Mouse (Mus musculus): Measurements from ENCODE around the gene Tprgl. TPM values are rescaled to one million over a fixed set of nuclear protein-coding genes. Genes with fewer than 3 reads are reported as not detected.

Tprgl gene
- total RNA-seq, 2 experiments from 2014 or later, result 137 to 140 TPM

DNA sequence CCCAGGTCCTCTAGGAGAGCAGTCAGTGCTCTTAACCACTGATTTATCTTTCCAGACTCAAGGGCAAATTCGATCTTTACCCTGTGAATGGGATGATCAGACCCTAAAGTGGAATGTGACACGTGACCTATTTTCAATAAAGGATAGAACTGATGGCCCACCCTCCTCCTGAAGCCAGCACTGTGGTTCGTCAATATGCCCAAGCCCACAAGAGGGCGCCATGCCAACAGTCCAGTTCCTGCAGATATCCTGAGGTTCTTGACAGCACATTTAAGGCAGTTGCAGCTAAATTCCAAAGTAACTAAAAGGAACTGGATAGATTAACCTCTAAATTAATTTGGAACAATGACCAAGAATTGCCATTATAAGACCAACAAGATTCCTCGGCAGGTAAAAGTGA is 6.6 kb upstream of the Tprgl start:
- DNase-seq (ENCODE audit: low spot score in 2 of 2), result no peak

DNA sequence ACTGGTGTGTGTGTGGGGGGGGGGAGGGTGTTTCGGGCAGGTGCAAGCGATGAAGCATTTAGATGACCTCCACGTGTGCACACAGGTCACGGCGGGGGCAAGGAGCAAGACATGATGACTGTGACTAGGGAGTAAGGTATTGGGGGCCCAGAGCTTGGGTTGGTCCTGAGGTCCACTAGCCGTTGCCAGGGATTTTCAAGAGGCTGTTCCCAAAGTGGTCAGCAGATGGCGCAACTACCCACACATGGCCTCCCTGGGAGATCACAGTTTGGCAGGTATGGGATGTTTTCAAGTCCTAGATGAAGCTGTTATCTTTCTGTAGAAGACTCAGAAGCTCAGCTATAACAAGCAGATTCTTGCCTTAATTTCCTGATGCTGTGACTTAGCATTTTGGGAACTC is 2.8 kb upstream of the Tprgl start:
- DNase-seq (ENCODE audit: low spot score in 2 of 2), result peak in 1 of 2 experiments; percentile 47

DNA sequence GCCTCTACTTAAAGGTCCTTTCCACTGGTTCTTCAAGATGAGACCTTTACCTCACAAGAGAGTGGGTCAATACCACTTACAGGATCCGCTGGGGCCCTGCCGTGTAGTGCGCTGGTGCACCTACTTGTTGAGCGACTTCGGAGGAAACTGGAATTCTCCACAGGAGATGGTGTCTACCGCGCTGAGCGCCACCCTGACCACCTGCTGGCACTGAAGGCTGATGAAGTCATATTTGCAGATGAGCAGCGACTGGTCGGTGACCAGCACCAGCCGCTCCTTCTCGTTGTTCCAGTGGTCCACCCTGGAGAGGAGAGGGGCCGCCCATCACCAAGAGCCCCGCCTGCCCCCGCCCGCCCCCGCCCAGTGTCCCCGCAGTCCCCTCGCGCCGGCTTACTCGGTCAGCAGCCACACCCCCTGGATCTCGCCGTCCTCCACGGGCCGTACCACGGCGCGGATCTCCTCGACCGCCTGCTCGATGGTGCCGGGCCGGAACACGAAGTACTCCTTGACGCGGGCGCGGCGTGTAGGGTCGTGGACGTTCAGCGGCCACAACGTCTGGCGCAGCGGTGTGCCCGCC is 417 bp downstream of the Tprgl start:
- peak in 1 of 2 experiments; percentile 39 for DNase-seq (ENCODE audit: low spot score in 2 of 2)

DNA sequence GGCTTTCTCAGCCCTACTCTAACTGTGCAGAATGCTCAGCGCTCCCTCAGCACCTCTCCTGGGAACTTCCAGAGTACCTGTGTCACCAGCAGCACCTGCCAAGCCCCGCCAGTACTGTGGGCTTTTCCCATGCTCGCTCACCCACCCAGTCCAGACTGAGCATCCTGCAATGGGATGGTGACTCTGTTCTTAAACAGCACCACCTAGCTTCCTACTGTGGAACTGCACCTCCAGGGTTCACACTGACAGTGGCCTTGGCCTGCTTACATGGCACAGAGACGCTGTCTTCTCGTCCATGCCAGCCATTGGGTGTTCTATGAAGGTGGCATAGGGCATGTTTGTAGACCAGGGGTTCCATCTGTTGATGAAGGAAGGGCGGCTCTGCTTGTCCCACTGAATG is 1.5 kb downstream of the Tprgl start:
- DNase-seq (ENCODE audit: low spot score in 2 of 2), result peak; percentile 65 to 72

DNA sequence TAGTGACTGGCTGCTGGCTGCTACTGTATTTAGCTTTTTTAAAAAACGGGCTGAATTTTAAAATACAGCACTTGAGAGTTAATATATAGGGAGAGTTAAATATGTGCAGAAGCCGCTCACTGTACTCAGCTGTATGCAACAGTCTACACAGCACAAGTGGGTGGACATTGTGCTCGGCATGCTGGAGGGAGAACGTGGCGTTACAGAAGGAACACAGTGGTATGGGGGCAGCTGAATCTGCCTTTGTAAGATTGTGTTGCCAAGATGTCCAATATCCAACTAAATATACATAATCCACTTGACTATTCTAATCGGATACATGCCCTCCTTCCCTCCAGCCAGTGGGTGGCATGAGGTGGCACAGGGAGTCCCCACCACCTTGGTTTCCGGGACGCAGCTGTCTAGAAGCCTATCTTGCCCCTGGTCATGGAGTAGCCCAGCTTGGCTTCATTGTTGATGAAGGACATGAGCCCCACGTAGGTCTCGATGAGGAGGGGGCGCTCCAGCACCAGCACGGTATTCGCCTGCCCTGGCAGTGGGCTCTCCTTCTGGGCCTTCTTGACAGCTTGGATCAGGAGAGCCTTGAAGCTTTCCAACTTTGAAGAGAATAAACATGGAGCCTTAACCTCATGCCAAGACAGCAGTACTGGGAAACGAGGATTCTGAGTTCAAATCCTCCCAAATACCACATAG is 2.4 kb downstream of the Tprgl start:
- DNase-seq (ENCODE audit: low spot score in 2 of 2), result no peak

DNA sequence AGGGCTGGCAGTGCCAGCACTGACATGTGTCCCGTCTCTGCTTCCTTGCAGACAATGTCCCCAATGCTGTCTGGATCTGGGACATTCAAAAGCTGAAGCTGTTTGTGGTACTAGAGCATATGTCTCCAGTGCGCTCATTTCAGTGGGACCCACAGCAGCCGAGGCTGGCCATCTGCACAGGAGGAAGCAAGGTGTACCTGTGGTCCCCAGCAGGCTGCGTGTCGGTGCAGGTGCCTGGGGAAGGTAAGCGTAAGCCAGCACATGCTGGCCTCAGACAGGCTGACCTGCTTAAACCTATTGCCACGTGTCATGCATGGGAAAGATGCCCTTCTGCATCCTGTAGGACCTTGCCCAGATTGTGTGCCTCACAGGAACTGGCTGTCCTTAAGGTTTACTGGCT is 4.4 kb downstream of the Tprgl start:
- no peak for DNase-seq (ENCODE audit: low spot score in 2 of 2)

DNA sequence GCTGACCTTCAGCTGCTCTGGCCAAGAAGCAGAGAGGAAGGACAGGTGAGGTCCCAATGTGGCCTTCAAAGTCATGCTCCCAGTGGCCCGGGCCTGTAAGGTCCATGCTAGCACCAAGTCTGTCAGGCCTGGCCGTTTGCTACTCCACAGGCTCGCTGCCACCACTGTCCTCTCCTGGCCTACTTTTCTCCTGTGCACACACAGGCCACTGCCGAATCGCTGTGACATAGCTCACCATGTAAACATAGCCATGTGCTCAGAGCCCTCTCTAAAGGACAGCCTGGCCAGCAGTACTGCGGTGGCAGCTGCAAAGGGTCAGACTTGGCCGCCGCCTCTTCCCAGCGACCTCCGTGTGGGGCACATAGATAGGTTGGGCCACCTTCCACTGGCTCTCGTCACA is 6.4 kb downstream of the Tprgl start:
- DNase-seq (ENCODE audit: low spot score in 2 of 2), result no peak

DNA sequence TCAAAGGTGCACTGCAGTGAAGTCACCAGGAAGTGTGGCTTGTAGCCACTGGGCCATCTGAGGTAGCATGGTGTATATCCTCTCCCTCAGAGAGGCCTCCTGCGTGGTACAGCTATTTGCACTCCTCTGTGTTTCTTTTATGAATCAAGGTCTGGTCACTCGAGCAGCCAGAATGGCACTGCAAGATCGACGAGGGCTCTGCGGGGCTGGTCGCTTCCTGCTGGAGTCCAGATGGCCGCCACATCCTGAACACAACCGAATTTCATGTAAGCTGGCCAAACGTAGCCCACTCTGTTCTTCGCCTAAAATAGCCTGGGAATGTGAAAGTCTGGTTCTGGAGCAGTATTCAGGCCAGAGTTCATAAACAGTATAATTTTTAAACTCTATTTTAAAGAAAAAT is 14.1 kb downstream of the Tprgl start:
- DNase-seq (ENCODE audit: low spot score in 2 of 2), result no peak

DNA sequence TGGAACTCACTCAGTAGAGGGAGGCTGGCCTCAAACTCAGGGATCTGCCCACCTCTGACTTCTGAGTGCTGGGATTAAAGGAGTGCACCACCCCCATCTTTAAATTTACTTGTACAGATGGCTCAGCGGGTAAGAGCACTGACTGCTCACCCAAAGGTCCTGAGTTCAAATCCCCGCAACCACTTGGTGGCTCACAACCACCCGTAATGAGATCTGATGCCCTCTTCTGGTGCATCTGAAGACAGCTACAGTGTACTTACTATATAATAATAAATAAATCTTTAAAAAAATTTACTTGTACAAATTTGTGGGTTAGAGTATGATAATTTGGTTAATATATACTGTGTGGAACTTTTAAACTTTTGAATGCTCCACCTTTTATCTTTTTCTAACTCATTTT is 15.8 kb downstream of the Tprgl start:
- no peak for DNase-seq (ENCODE audit: low spot score in 2 of 2)

DNA sequence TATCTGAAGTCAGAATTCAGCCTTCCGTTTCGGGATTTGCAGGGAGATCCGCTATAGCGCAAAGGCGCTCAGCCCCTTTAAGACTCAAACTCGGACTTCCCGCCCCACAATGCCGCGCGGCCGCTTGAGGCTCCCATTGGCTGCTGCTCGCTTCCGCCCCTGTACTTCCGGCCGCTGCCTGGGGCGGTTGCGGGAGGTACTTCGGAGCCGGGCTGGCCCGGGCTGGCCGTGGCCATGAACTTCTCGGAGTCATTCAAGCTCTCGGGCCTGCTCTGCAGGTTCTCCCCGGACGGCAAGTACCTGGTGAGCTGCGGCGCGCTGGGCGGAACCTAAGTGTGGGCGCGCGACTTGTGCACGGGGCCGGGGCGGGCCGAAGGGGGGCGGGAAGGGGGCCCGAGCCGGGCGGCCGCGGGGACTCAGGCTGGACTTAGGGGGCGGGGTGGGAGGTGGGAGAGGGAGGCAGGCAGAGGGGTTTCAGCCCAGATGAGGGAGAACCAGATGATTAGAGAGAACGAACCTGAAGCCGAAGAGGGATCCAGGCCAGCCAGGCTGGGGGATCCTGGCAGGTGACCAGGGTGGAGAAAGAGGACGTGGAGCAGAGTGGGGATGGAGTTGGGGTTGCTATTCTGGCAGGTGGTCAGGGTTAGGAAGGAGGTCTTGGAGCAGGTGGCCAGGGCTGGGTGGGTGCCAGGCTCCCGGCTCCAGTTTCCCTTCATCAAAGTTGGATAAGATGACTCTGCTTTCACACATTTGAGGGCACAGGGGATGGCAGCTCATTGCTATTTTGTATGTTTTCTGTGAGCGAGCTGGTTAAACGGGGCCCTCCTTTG is 18.0 kb downstream of the Tprgl start, which contains the start of gene Wrap73:
Gene Wrap73 (plus strand): TSS at position 162 of the 830 bp plus-strand sequence.
- DNase-seq (ENCODE audit: low spot score in 2 of 2), result peak; percentile 77 to 79

DNA sequence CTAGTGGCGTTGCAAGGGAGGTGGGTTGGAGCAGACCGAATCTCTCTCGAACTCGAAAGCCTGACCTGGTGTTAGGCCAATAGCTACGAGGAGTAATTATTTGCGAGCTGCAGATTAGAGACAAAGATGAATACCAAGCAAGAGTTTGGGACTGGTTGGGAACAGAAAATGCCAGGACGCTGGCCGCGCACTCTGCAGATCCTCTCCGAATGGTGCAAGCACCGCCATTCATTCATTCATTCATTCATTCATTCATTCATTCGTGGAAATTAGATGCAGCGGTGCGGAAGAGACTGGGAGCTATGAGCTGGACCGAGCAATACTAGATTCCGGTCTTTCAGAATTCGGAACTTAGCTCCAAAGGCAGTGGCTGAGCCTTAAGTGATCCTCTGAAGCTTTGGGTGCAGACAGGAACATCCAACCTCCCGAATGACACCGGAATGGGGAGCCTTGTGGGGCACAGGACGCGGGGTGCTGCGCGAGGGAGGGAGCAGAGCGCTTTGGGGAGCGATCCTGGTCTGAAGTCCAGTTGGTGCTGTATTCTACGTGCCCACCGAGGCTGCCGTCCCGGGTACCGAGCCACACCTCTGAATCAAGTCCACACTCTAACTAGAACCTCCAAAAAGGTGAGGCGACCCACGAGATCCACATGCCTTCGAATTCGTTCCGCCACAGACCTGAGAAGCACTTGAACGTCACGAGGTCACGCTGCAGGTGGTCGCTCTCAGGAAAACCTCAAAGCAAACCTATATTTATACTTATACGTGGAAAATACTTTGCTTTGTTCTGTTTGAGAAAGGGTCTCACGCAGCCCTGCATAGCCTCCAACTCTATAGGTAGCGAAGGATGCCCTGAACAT is 19.2 kb downstream of the Tprgl start:
- DNase-seq (ENCODE audit: low spot score in 2 of 2), result no peak

DNA sequence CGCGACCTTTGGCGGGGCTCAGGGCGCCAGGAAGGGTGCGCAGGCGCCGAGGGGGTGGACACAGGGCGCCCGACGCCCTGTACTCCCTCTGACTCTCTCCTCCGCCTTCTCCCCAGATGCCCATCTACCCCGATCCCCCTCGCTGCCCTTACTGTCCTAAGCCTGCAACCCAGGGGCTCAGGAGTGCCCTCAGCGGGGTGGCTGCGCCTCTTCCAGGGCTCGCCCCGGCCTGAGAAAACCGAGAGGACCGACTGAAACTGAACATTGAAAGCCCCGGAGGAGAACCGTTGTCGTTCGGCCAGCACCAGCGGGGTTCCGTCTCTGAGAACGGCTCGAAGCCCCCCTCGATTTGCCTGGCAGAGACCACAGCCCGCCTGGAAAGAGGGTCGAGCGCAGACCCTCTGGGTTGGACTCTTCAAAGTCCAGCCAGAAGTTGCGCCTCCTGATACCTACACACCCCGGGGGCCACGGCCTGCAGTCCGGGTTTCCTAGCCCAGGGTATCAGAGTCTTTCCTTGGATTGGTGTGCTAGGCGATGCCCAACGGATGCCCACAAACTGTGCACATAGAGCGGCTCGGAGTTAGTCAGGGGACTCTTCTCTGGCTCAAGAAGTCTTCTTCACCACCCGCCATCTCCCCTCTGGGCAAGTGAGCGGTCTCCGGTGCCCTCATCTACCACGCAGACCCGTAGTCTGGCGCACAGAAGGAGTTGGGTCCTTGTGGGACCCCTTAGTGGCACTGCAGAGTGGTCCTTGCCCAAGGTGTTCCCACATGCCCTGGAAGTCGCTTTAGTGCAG is 20.1 kb downstream of the Tprgl start:
- DNase-seq (ENCODE audit: low spot score in 2 of 2), result no peak

DNA sequence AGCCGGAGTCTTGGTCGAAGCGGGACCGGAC is 20.5 kb downstream of the Tprgl start, which contains the start of gene Trp73:
Gene Trp73 (minus strand): TSS at position 27 of the 31 bp plus-strand sequence.
- DNase-seq (ENCODE audit: low spot score in 2 of 2), result no peak

DNA sequence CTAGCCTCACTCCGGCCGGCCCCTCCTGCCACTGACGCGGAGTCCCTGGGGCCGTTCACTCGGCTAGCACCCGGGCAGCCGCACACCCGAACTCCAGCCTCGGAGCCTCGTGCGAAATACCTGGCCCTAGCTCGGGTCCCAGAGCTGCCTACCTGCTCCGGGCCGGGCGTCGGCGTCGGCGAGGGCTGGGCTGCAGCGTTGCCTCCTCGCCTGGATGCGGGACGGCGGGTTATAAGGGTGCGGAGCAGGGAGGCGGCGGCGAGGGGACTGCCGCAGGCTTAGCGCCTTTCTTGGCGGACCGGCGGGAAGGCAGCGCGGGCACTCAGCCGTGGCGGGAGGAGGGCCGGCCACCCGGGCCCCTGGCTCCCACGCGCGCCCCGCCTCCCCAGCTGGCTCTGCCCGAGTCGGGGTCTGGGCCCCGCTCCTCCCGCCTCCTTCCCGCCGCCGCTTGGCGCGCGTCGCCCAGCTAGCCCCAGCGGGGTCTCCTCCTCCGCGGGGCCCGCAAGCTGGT is 20.7 kb downstream of the Tprgl start:
- no peak for DNase-seq (ENCODE audit: low spot score in 2 of 2)

DNA sequence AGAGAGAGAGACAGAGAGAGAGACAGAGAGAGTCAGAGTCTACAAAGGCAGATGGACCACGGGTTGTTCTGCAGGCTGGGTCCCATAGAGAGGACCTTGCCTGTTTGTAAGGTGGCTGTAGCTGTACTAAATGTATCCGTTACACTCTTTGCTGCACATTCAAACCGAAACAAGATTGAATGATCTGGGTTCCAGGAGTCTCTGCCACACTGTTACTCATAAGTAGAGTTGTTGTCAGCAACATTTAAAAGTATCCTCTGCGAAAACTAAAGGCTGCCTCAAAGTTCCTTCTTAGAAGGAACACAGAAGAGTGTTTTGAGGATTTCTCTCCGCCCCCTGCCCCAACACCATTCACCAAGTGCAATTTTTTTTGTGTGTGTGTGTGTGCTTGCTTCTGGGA is 23.3 kb downstream of the Tprgl start:
- DNase-seq (ENCODE audit: low spot score in 2 of 2), result no peak

DNA sequence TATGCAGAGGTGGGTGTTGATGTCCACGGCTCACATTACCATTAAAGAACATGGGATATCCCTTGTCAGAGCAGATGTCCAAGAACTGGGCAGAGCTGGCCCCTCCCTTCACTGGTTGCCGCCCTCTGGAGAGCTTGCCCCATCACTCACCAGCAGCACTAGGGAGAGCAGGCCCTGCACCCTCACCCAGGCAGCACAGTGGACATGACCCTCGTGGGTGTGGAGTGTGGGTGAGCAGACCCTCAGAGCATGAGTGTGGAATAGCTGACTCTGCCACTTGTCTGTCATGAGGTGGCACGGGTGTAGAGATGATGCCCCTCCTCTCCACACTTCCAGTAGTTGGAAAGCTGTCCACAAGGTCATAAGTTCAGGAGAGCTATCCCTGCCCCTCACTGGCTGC is 25.7 kb downstream of the Tprgl start:
- no peak for DNase-seq (ENCODE audit: low spot score in 2 of 2)

DNA sequence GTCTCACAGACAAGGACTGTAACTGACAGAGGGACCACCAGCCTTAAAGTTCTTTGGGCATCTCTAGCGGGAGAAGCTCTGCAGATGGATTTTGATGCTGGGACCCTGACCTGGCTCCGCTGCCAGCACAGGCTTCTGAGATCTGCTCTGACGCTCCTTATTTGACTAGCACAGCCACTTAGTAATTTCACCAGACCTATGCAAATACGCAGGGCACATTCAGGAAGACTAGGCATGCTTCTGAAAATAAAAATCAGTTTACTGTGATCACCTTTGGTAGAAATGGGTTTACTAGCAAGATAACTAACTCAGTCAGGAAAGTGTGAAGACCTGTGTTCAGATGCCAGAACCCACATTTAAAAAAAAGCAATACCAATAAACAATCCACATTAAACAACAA is 28.6 kb downstream of the Tprgl start:
- DNase-seq (ENCODE audit: low spot score in 2 of 2), result no peak

DNA sequence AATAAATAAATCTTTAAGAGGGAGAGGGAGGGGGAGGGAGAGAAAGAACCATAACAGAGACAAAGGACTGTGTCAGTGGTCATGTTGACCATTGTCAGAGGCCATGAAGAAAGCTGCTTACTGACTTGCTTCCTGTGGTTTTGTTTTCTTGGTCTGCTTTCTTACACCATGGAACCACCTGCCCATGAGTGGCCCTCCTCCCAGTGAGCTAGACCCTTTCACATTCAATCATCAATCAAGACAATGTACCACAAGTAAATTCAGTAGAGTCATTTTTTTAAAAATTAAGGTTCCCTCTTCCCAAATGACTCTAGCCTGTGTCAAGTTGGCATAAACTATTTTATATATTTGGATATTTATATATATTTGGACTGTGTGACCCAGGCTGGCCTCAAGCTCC is 30.5 kb downstream of the Tprgl start:
- DNase-seq (ENCODE audit: low spot score in 2 of 2), result no peak

DNA sequence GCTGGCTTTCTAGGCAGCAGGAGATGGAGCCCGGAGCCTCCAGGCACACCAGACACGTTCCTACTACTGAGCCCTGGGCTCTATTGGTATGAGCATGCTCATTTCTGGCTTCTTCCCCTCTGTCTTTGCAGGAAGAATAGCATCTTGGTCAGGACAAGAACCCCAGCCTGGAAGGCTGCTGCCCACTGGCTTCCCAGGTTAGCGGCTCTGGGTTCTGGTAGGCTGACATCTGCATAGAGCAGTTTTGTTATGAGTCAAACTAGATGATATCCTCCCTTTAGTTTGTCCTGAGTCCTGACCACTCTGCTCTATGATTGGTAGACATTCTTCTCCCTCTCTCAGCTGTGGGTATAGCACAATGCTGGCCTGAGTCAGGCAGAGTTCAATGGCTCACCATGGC is 33.2 kb downstream of the Tprgl start:
- DNase-seq (ENCODE audit: low spot score in 2 of 2), result no peak

DNA sequence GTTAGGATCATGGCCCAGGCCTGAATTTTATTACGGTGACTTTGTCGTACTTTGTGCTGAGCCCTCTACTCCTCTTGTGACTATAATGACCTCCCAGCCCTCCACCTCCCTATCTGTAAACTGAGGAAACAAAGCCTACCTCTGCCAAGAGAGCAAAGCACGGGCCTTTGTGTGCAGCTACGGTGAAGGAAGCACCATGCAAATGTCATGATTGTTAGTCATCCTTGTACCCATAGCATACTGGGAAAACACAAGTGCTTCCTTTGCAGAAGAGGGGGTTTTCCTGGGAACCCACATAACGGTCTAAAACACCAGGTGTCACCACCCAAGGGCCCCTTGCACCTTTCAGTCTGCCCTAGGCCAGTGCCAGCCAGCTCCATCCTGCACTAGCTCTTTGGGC is 35.3 kb downstream of the Tprgl start:
- DNase-seq (ENCODE audit: low spot score in 2 of 2), result no peak

DNA sequence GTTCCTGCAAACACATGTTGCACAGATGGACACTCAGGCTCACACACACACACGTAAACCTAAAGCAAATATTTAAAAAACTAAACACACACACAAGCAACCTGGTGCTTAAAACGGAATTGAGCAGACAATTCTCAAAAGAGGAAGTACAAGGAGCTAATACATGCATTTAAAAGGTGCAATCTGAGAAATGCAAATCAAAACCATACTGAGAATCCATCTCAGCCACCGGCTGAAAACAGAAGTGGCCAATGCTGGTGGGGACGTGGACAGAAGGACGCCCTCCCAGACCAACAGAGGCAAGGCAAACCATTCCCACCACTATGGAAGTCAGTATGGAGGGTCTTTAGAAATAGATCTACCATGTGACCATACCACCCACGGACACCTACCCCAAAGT is 36.9 kb downstream of the Tprgl start:
- DNase-seq (ENCODE audit: low spot score in 2 of 2), result no peak
